Mouse (Mus musculus) Patski (cell line): ENCODE data around the gene Pmepa1. TPM values are rescaled to one million over a fixed set of nuclear protein-coding genes. Genes with fewer than 3 reads are reported as not detected.

Experiments
- ATAC-seq: fragments of 100-300 bp; one replicate; pipeline ENCODE4 v1.8.0; 2021
- CTCF ChIA-PET: fragments of 350-600 bp; sonication (Branson Sonifier 250); formaldehyde crosslinking; loops from one replicate; lab custom pipeline; 2022; ENCODE audit warnings: inconsistent platforms; lab: Charles Lee
- POLR2A ChIA-PET: fragments of 350-600 bp; sonication (Branson Sonifier 250); formaldehyde crosslinking; loops from one replicate; lab custom pipeline; 2022; ENCODE audit warnings: antibody characterized with exemption, inconsistent platforms; lab: Charles Lee
- DNase-seq: peaks from one replicate; pipeline ENCODE4 v3.0.0-alpha.2; 2011; ENCODE audit warnings: low read depth, low spot score
- H3K27me3 ChIP-seq: fragments of 371-371 bp; one replicate; pipeline ENCODE4 v1.5.1; 2021
- CTCF ChIP-seq: fragments of 100-300 bp; IDR thresholded peaks from one replicate; pipeline ENCODE4 v1.5.1; 2021
- in situ Hi-C: fragments of 300-500 bp; cut with MboI; formaldehyde crosslinking; loops from 3 replicates; pipeline ENCODE4 v1.11.1; 2018; ENCODE audit warnings: low pct_unique_long_range_greater_than_20kb, mixed read lengths
- polyA plus RNA-seq: library from polyadenylated mRNA; unstranded; gene quantifications from one replicate; pipeline ENCODE4 v1.2.3, GENCODE M21; 2021

Pmepa1 gene
- polyA plus RNA-seq, 1 experiment from 2014 or later = 20.1 TPM

- CTCF ChIA-PET = interaction anchor here (1.2 kb wide), 1 partner anchor 130 kb away, joined by 3 read pairs; no protein-coding TSS in a partner anchor
- DNase-seq = no peak
- no peaks in the 10 kb centered on the region for H3K27me3 ChIP-seq
- POLR2A ChIA-PET = interaction anchor here (1.2 to 2.0 kb wide), 2 partner anchors 11 to 13 kb away, joined by 3 to 6 read pairs; no protein-coding TSS in a partner anchor
- TF ChIP-seq CTCF = no peak
- no peak for ATAC-seq
- in situ Hi-C loops = loop anchor here (5.0 kb wide), 1 partner anchor 135 kb away; no protein-coding TSS in a partner anchor
Measured at GRCm38 (mm10) chr2:173276859-173277258, 526 bp upstream of the Pmepa1 start.

- in situ Hi-C loops = loop anchor here (5.0 kb wide), 1 partner anchor 137 kb away; no protein-coding TSS in a partner anchor
- H3K27me3 ChIP-seq = no peaks in the 10 kb centered on the region
- ChIA-PET CTCF (interaction anchor here (1.2 kb wide), 1 partner anchor 132 kb away, joined by 3 read pairs; no protein-coding TSS in a partner anchor), POLR2A (no interaction called here)
- DNase-seq (no peak), ATAC-seq (peak; percentile 28)
- TF ChIP-seq CTCF = no peak
Measured at GRCm38 (mm10) chr2:173275343-173276201, 761 bp downstream of the Pmepa1 start.

GRCm38 (mm10) chr2:173274428-173275342 lies 1.6 kb downstream of the Pmepa1 start:
- ChIA-PET POLR2A (no interaction called here), CTCF (interaction anchor here (0.6 kb wide), 1 partner anchor 32 kb away, joined by 3 read pairs; no protein-coding TSS in a partner anchor)
- DNase-seq (no peak), ATAC-seq (peak; percentile 1)
- no peaks in the 10 kb centered on the region for H3K27me3 ChIP-seq
- TF ChIP-seq CTCF = no peak
- in situ Hi-C loops = loop anchor here (5.0 kb wide), 1 partner anchor 138 kb away; no protein-coding TSS in a partner anchor

GRCm38 (mm10) chr2:173273885-173274284 lies 2.4 kb downstream of the Pmepa1 start:
- ChIA-PET POLR2A (interaction anchor here (0.9 kb wide), 1 partner anchor 44 kb away, joined by 4 read pairs; no protein-coding TSS in a partner anchor), CTCF (no interaction called here)
- H3K27me3 ChIP-seq = no peaks in the 10 kb centered on the region
- in situ Hi-C loops = no loop called here
- no peak for TF ChIP-seq CTCF
- ATAC-seq = no peak
- DNase-seq = no peak

GRCm38 (mm10) chr2:173272354-173272900 lies 3.9 kb downstream of the Pmepa1 start:
- CTCF ChIA-PET = no interaction called here
- no peak for ATAC-seq
- in situ Hi-C loops = no loop called here
- DNase-seq = no peak
- no peak for TF ChIP-seq CTCF
- no peaks in the 10 kb centered on the region for H3K27me3 ChIP-seq
- POLR2A ChIA-PET = no interaction called here

- TF ChIP-seq CTCF = no peak
- H3K27me3 ChIP-seq = no peaks in the 10 kb centered on the region
- ATAC-seq (no peak), DNase-seq (no peak)
- POLR2A ChIA-PET = interaction anchor here (0.6 kb wide), 1 partner anchor 15 kb away, joined by 6 read pairs; no protein-coding TSS in a partner anchor
- in situ Hi-C loops = no loop called here
- CTCF ChIA-PET = no interaction called here
Measured at GRCm38 (mm10) chr2:173271541-173271940, 4.8 kb downstream of the Pmepa1 start.

GRCm38 (mm10) chr2:173270601-173271248 lies 5.6 kb downstream of the Pmepa1 start:
- in situ Hi-C loops = no loop called here
- TF ChIP-seq CTCF = no peak
- CTCF ChIA-PET = no interaction called here
- POLR2A ChIA-PET = no interaction called here
- no peaks in the 10 kb centered on the region for H3K27me3 ChIP-seq
- ATAC-seq (no peak), DNase-seq (no peak)

- ATAC-seq = no peak
- no peaks in the 10 kb centered on the region for H3K27me3 ChIP-seq
- DNase-seq = no peak
- CTCF ChIA-PET = no interaction called here
- TF ChIP-seq CTCF = no peak
- in situ Hi-C loops = no loop called here
- POLR2A ChIA-PET = no interaction called here
Measured at GRCm38 (mm10) chr2:173270196-173270595, 6.1 kb downstream of the Pmepa1 start.

GRCm38 (mm10) chr2:173267562-173267961 lies 8.8 kb downstream of the Pmepa1 start:
- TF ChIP-seq CTCF = no peak
- ATAC-seq = no peak
- ChIA-PET POLR2A (interaction anchor here (0.6 to 1.2 kb wide), 2 partner anchors 11 to 807 kb away, joined by 3 to 4 read pairs; no protein-coding TSS in a partner anchor), CTCF (interaction anchor here (1.0 kb wide), 1 partner anchor 31 kb away, joined by 3 read pairs; no protein-coding TSS in a partner anchor)
- no peaks in the 10 kb centered on the region for H3K27me3 ChIP-seq
- DNase-seq = no peak
- in situ Hi-C loops = loop anchor here (5.0 kb wide), 1 partner anchor 85 kb away; no protein-coding TSS in a partner anchor
